Mouse (Mus musculus): ENCODE data around the gene Svs4.

DNA sequence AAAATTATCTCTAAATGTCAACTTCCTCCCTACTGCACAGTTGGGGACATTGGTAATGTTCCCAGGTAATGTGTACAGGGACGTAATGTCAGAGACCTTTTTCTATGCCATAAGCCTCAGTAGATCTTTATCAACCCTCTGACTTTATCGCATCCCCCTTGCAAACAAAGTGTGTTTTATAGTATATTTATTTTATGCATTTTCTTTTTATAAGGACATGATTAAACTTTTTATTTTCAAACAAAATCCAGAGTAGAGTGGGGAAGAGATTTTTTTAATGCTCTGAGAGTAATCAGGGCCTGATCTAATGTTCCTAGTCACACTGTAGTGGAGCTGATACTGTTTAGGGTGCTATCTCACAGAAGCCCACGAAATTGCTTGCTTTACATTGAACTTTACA lies 39.9 kb downstream of the Svs4 start, which contains the start of gene Svs2:
- TF ChIP-seq CTCF (IDR thresholded peaks at IDR 0.05; ENCODE audit: borderline replicate concordance, insufficient read depth, low read length): no peak
- TF ChIP-seq POLR2A (IDR thresholded peaks at IDR 0.05; ENCODE audit: low read depth, low read length): no peak

All from embryonic fibroblast, embryonic 13.5 days (primary cell).